Mouse (Mus musculus) kidney, embryonic 14.5 days (tissue): ENCODE measurements around the gene Dbf4. TPM values are rescaled to one million over a fixed set of nuclear protein-coding genes. Genes with fewer than 3 reads are reported as not detected.
A peak's percentile ranks its signal among the peaks of the same experiment; 100 is the strongest.

Experiments used
- ATAC-seq: fragments of 200-750 bp; cut with Nextera tagmentation; 2 replicates; pipeline ENCODE4 v1.8.0; 2017; ENCODE audit warnings: moderate number of reproducible peaks, mild to moderate bottlenecking, moderate TSS enrichment, moderate library complexity; ENCODE audit not compliant: low FRiP score, low TSS enrichment
- H3K27ac ChIP-seq: fragments of 300-500 bp; sonication (generic); 2 replicates; pipeline ENCODE4 v1.5.1; 2014; ENCODE audit warnings: low read depth, mild to moderate bottlenecking, low read length, moderate library complexity, mixed read lengths
- H3K27me3 ChIP-seq: fragments of 300-500 bp; sonication (generic); 2 replicates; pipeline ENCODE4 v1.6.1; 2014; ENCODE audit warnings: mild to moderate bottlenecking, low read length; ENCODE audit not compliant: control insufficient read depth, insufficient read depth
- H3K36me3 ChIP-seq: fragments of 300-500 bp; sonication (generic); 2 replicates; pipeline ENCODE4 v1.6.1; 2014; ENCODE audit warnings: low read length, mixed read lengths; ENCODE audit not compliant: control insufficient read depth, insufficient read depth
- H3K4me1 ChIP-seq: fragments of 300-500 bp; sonication (generic); 2 replicates; pipeline ENCODE4 v1.6.1; 2014; ENCODE audit warnings: low read length, mixed read lengths; ENCODE audit not compliant: control insufficient read depth, insufficient read depth
- H3K4me2 ChIP-seq: fragments of 300-500 bp; sonication (generic); replicated peaks from 2 replicates; pipeline ENCODE4 v1.6.1; 2014; ENCODE audit warnings: low read depth, mild to moderate bottlenecking, low read length
- H3K4me3 ChIP-seq: fragments of 300-500 bp; sonication (generic); 2 replicates; pipeline ENCODE4 v1.5.1; 2014; ENCODE audit warnings: mild to moderate bottlenecking, low read length
- H3K9ac ChIP-seq: fragments of 300-500 bp; sonication (generic); 2 replicates; pipeline ENCODE4 v1.6.1; 2014; ENCODE audit warnings: low read depth, mild to moderate bottlenecking, low read length, moderate library complexity
- H3K9me3 ChIP-seq: fragments of 300-500 bp; sonication (generic); 2 replicates; pipeline ENCODE4 v1.6.1; 2016; ENCODE audit warnings: low read length; ENCODE audit not compliant: control insufficient read depth
- WGBS: fragments of 180-500 bp; shearing (Covaris S2); extraction: QIAGEN DNeasy Blood & Tissue Kit; methylation state at CpG from one replicate; pipeline ENCODE4 v1.1.7; 2014; 5-methylcytosine and 5-hydroxymethylcytosine counted together
- polyA plus RNA-seq: library from polyadenylated mRNA; unstranded; fragments of >200 nt; fragmentation: Nextera tagmentation; extraction: Ambion mirVana; gene quantifications from 2 replicates; pipeline ENCODE4 v1.2.1, GENCODE M21; 2014

Gene Dbf4
- 55.5 and 64.7 TPM in 2 replicates for polyA plus RNA-seq

DNA sequence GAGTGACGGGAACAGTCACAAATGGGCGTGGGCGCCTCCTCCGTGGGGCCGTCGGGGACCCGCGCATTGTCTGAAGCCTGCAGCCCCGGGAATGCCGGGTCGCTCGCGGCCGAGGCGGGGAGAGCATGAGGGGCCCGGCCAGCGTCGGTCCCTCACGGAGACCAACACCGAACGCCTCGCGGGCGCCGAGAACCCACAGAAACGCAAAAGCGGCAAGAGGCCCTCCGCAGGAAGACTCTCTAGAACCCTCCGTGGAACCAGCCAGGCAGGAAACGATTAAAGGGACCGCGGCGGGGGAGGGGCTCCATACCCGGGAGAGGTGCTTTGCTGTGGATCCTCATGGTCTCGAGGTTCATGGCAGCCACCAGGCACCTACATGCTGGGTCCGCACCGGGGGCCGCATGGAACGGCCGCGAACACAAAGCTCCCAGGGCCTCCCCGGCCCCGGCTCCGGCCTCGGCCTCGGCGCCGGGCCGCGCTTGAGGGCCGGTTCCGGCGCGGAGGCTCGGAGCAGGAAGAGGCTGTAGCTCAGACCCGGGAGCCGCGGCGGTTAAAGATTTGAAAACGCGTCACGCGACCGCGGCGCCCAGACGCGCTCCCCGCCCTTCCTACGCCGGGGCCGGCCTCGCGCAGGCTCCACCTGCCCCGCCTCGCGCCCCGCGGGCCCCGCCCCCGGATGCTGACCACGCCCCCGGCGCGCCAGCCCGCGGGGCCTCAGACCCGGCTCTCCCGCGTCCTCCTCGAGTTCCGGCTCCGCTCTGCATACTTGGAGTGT, at the start of gene Dbf4, which contains the start of gene Slc25a40:
Dbf4 (minus strand) TSS at position 560 of the 775 bp plus-strand sequence.
Slc25a40 (plus strand) TSS at position 694 of the 775 bp plus-strand sequence.
- H3K27me3 ChIP-seq: no peaks in the 10 kb centered on the region
- peak within 1 kb of the TSS; percentile 77 for H3K27ac ChIP-seq
- H3K4me2 ChIP-seq: peak within 1 kb of the TSS; percentile 75
- peak within 1 kb of the TSS; percentile 87 for H3K4me3 ChIP-seq
- peak; percentile 98 for ATAC-seq
- H3K36me3 ChIP-seq: peaks cover 22% of the 10 kb centered on the region
- under 1% methylated on average over 88 of the region's 93 CpGs for WGBS
- no peaks in the 10 kb centered on the region for H3K4me1 ChIP-seq
- H3K9me3 ChIP-seq: no peaks in the 10 kb centered on the region
- peak within 1 kb of the TSS; percentile 90 for H3K9ac ChIP-seq

DNA sequence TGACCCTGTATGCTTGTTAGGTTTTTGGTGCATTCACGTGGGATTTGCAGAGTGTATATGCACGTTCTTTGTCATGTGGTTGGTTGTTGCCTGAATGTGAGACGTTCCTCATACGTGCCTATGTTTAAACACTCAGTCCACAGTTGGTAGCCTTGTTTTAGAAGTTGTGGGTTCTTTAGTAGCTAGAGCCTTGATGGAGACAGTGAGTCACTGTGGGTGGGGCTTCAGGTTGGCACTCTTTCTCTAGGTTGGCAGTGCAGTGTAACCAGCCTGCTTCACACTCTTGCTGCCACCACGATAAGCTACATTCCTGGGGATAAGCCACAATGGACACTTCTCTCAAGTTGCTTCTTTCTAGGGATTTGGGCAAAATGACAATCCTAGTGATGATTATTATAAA, 34.0 kb upstream of the Dbf4 start:
- H3K9ac ChIP-seq: no peak overlapping the region
- no peaks in the 10 kb centered on the region for H3K9me3 ChIP-seq
- no peaks in the 10 kb centered on the region for H3K27me3 ChIP-seq
- no peaks in the 10 kb centered on the region for H3K4me1 ChIP-seq
- H3K4me2 ChIP-seq: no peak overlapping the region
- no peak overlapping the region for H3K27ac ChIP-seq
- ATAC-seq: no peak
- no peak overlapping the region for H3K4me3 ChIP-seq
- WGBS: 91% methylated on average over 5 of the region's 5 CpGs
- H3K36me3 ChIP-seq: no peaks in the 10 kb centered on the region

DNA sequence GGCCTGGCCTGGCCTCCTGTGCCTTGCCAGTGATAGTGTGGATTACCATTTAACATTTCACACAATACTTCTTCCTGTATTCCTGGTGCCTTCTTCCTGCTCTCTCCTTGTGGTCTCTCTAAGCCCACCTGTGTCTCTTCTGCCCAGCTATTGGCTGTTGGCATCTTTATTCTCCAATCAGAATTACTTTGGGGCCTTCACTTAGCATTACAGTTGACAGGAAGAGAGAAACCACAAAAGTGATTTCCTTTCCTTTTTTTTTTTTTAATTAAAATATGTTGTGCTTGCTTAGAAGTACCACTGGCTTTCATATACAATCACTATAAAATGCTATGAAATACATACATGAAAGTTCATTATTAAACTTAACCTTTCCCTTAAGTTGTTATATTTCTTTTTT, 33.0 kb upstream of the Dbf4 start:
- H3K27me3 ChIP-seq: no peaks in the 10 kb centered on the region
- no peak overlapping the region for H3K27ac ChIP-seq
- H3K4me1 ChIP-seq: no peaks in the 10 kb centered on the region
- no peaks in the 10 kb centered on the region for H3K9me3 ChIP-seq
- H3K9ac ChIP-seq: no peak overlapping the region
- H3K4me3 ChIP-seq: no peak overlapping the region
- no peak for ATAC-seq
- H3K36me3 ChIP-seq: no peaks in the 10 kb centered on the region
- H3K4me2 ChIP-seq: no peak overlapping the region

DNA sequence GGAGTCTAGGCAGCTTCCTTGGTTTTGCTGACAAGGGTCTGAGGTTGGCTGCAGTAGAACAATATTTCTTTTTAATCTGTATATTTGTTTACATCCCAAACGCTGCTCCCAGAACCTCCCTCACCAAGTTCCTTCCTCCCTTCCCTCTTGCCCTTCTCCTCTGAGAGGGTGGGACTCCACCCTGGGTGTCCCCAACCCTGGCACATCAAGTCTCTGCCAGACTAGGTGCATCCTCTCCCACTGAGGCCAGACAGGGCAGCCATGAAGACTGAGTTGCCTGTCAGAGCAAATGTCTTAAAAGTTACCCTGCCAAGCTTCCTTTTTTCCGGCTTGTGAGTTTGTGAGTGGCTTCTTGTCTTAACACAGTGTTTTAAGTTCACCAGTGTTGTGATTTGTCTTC, 16.6 kb upstream of the Dbf4 start:
- no peaks in the 10 kb centered on the region for H3K27me3 ChIP-seq
- no peaks in the 10 kb centered on the region for H3K9me3 ChIP-seq
- peaks cover 7% of the 10 kb centered on the region; the same call in 1 of the 2 replicates for H3K36me3 ChIP-seq
- H3K9ac ChIP-seq: no peak overlapping the region
- H3K4me1 ChIP-seq: no peaks in the 10 kb centered on the region
- no peak overlapping the region for H3K27ac ChIP-seq
- H3K4me3 ChIP-seq: no peak overlapping the region
- 49% methylated on average over 2 of the region's 2 CpGs for WGBS
- no peak overlapping the region for H3K4me2 ChIP-seq
- peak; percentile 43; the same call in 1 of the 2 replicates for ATAC-seq

DNA sequence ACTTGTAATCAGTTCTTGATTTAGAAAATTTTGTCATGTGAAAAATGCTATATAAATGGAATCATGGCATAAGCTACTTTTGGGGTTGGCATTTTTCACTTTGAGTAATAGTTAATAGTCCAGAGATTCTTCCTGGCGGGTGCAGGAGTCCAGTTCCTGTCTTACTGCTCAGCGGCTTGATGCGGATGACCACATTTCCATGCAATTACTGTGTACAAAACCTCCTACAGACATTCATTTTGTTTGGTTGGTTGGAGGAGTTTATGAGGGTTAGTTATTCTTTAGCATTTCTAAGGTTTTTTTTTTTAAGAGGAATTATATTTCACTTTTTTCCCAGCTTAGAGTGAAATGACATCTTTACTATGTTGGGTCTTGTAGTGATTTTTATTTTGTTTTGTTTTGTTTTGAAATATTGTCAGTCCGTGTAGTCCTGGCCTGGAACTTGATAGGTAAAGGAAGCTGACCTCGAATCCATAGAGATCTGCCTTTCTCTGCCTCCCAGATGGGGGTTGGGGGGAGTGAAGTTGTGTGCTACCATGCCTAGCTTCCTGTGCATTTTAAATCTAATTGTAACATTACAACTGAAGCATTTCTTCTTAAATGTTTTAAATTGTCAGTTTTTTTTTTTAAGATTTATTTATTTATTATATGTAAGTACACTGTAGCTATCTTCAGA, 15.1 kb upstream of the Dbf4 start:
- peaks cover 7% of the 10 kb centered on the region; the same call in 1 of the 2 replicates for H3K36me3 ChIP-seq
- H3K27me3 ChIP-seq: no peaks in the 10 kb centered on the region
- H3K27ac ChIP-seq: no peak overlapping the region
- H3K4me2 ChIP-seq: no peak overlapping the region
- no peaks in the 10 kb centered on the region for H3K9me3 ChIP-seq
- H3K9ac ChIP-seq: no peak overlapping the region
- no peaks in the 10 kb centered on the region for H3K4me1 ChIP-seq
- 33% methylated on average over 5 of the region's 5 CpGs for WGBS
- 0 out of 2 replicates have a peak, but pooled peaks have one; percentile 57 for ATAC-seq
- no peak overlapping the region for H3K4me3 ChIP-seq

DNA sequence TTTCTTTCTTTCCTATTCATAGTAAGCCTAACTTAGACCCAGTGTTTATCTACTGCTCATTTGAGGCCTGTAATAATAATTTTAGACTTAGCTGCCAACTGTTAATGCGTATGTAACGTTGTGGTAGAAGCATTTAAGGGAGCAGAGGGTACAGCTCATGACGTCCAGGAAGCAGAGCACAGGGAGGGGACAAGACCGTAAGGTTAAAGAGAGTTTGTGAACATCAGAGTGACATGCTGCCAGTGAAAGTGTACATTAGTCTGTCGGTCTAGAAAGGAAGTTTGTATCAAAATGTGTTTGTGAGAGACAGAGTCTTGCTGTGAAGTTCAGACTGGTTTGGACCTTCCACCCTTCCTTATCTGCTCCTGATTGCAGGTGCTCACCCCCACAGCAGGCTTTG, 3.4 kb upstream of the Dbf4 start:
- Histone ChIP-seq H3K36me3 (peaks cover 8% of the 10 kb centered on the region; the same call in 1 of the 2 replicates), H3K27me3 (no peaks in the 10 kb centered on the region), H3K4me3 (no peak overlapping the region), H3K4me1 (no peaks in the 10 kb centered on the region), H3K27ac (no peak overlapping the region), H3K9ac (no peak overlapping the region), H3K4me2 (no peak overlapping the region), H3K9me3 (no peaks in the 10 kb centered on the region)
- no peak for ATAC-seq
- WGBS: 83% methylated on average over 5 of the region's 5 CpGs

DNA sequence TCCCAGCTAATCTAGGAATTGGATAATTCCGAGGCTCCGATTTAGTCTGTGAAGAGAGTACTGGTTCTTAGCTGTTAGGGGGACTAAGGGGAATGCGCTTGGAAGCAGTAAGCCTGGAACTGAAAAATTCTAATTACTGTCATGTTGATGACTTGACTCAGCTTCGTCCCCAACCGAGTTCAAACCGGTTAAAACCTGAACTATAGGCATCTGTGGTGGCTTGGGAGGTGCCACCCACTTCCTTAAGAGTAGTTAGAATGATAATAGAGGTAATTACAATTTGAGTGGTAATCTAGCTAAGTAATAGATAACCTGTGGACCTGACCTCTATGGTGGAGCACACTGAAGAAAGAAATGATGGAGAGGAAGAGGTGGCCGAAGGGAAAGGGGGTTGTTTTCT, 1.6 kb upstream of the Dbf4 start:
- Histone ChIP-seq H3K9me3 (no peaks in the 10 kb centered on the region), H3K36me3 (peaks cover 10% of the 10 kb centered on the region; the same call in 1 of the 2 replicates), H3K4me2 (peak overlapping the region; percentile 75), H3K27ac (no peak overlapping the region), H3K4me3 (peak overlapping the region; percentile 87), H3K9ac (peak overlapping the region; percentile 90; the same call in 1 of the 2 replicates), H3K4me1 (no peaks in the 10 kb centered on the region), H3K27me3 (no peaks in the 10 kb centered on the region)
- WGBS: 12% methylated on average over 7 of the region's 7 CpGs
- ATAC-seq: no peak

DNA sequence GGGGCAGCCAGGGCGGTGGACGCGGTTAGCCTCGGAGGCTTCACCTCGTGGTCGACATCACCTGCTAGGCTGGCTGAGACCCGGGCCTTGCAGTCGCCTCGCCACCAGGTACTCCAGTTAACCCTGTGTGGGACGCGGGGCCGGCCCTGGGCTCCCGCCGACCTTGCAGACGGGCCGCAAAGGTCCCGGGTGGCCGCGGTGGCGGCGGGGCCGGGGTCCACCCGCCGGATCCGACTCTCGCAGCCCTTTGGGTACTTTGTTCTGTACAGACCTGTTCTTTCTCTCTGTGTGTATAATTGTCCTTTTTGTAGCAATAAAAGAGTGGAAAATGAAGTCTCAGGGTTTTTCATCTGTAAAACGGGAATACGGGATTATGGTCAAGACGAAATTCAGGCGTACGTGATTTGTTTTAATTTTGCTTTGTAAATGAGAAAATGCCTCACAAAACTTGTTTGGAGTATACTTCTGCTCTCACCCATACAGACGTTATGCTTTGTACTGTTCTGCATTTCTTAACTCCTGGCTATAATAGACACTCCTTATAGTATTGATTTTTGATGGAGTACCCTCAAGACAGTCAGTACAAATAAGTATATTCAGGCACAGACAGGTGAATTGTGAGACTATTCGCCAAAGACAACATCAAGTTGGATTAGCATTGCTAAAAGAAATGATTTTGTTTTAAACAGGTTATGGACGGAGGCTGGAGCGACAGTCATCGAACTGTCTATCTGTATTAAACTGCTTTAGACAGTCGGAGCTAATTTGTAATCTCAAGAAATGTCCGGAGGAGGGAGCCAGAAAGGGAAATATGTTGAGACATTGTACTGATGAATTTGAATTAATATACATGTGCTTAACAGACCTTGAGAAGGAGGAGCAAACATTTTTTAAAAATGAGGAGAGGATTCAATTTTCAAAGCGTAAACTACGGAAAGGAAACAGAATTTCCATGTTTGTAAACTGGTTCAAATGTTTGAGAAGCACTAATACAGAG, 714 bp upstream of the Dbf4 start:
- Histone ChIP-seq H3K4me1 (no peaks in the 10 kb centered on the region), H3K4me3 (peak overlapping the region; percentile 87), H3K4me2 (peak overlapping the region; percentile 75), H3K9me3 (no peaks in the 10 kb centered on the region), H3K36me3 (peaks cover 13% of the 10 kb centered on the region; the same call in 1 of the 2 replicates), H3K27ac (peak overlapping the region; percentile 74), H3K9ac (peak overlapping the region; percentile 90), H3K27me3 (no peaks in the 10 kb centered on the region)
- no peak for ATAC-seq
- under 1% methylated on average over 40 of the region's 40 CpGs for WGBS
